In genomic region chr2:155946499-155946898, GRCm38 (mm10) we compare ENCODE assay signal across 25 mouse cellular contexts. TPM values are rescaled to one million over a fixed set of nuclear protein-coding genes. Genes with fewer than 3 reads are reported as not detected.
A peak's percentile ranks its signal among the peaks of the same experiment; 100 is the strongest.
DNase-seq lines count a peak whose midpoint lies in the region; ATAC-seq and TF ChIP-seq lines count a peak whose summit lies in the region.
"Had no signal": no experiment of that assay in that cellular context is flagged by ENCODE, and none has a peak within 500 bp of the region (broad histone marks: within the 10 kb centered on the region; RNA-seq: fewer than 3 reads in every experiment).

No protein-coding gene starts in this region.

- H3K9me3 ChIP-seq in embryonic facial prominence, embryonic 11.5 days (replicated peaks; ENCODE audit: control insufficient read depth, low read length), result no peaks in the 10 kb centered on the region
- H3K9me3 ChIP-seq in embryonic facial prominence, embryonic 10.5 days, result no peaks in the 10 kb centered on the region
- no peaks in the 10 kb centered on the region for H3K9me3 ChIP-seq in liver, embryonic 13.5 days (replicated peaks)
- no peaks in the 10 kb centered on the region for H3K9me3 ChIP-seq in liver, embryonic 11.5 days (ENCODE audit: control insufficient read depth, low read length)
- no peaks in the 10 kb centered on the region for H3K9me3 ChIP-seq in ES-Bruce4 (replicated peaks; ENCODE audit: control insufficient read depth, insufficient read depth, low read length, poor library complexity, severe bottlenecking)
- H3K9me3 ChIP-seq: hindbrain, embryonic 10.5 days; limb, embryonic 15.5 days; neural tube, embryonic 15.5 days had no signal

- no peak for TF ChIP-seq EP300 in ES-Bruce4 (IDR thresholded peaks at IDR 0.05; ENCODE audit: insufficient read depth, low read depth, low read length)

- H3K36me3 ChIP-seq in embryonic facial prominence, embryonic 11.5 days (replicated peaks; ENCODE audit: control insufficient read depth, insufficient read depth, low read depth, low read length), result no peaks in the 10 kb centered on the region
- no peaks in the 10 kb centered on the region for H3K36me3 ChIP-seq in embryonic facial prominence, embryonic 10.5 days (replicated peaks)
- H3K36me3 ChIP-seq in liver, embryonic 13.5 days, result no peaks in the 10 kb centered on the region
- H3K36me3 ChIP-seq in liver, embryonic 11.5 days (ENCODE audit: control insufficient read depth, insufficient read depth, low read length), result no peaks in the 10 kb centered on the region
- no peaks in the 10 kb centered on the region for H3K36me3 ChIP-seq in ES-Bruce4 (ENCODE audit: control insufficient read depth, insufficient read depth, low read length, poor library complexity, severe bottlenecking)
- H3K36me3 ChIP-seq: hindbrain, embryonic 10.5 days; limb, embryonic 15.5 days; neural tube, embryonic 15.5 days had no signal

- 18% methylated on average over 4 of the region's 4 CpGs for WGBS in embryonic facial prominence, embryonic 11.5 days
- WGBS in embryonic facial prominence, embryonic 10.5 days, result 14% methylated on average over 4 of the region's 4 CpGs
- 46% methylated on average over 4 of the region's 4 CpGs for WGBS in liver, embryonic 13.5 days (ENCODE audit: insufficient replicate concordance)
- WGBS in liver, embryonic 11.5 days, result 40% methylated on average over 4 of the region's 4 CpGs

- 0 out of 2 replicates have a peak overlapping the region, but pooled peaks have one; percentile 3 for H3K9ac ChIP-seq in embryonic facial prominence, embryonic 11.5 days (replicated peaks; ENCODE audit: low read length)
- no peak overlapping the region for H3K9ac ChIP-seq in liver, embryonic 13.5 days
- no peak overlapping the region for H3K9ac ChIP-seq in liver, embryonic 11.5 days (ENCODE audit: low read depth, low read length)
- no peak overlapping the region for H3K9ac ChIP-seq in ES-Bruce4 (ENCODE audit: low read depth, poor library complexity, severe bottlenecking)
- H3K9ac ChIP-seq: limb, embryonic 15.5 days; neural tube, embryonic 15.5 days had no signal

- DNase-seq in embryonic facial prominence, embryonic 11.5 days (ENCODE audit: low spot score), result no peak
- no peak for DNase-seq in embryonic facial prominence, embryonic 10.5 days (ENCODE audit: low spot score)
- DNase-seq in liver, embryonic 13.5 days, result no peak
- no peak for DNase-seq in liver, embryonic 11.5 days (ENCODE audit: low spot score)
- DNase-seq in lung, postnatal 14 days, result no peak
- no peak for DNase-seq in thymus, adult 18-20 months

- H3K27ac ChIP-seq in embryonic facial prominence, embryonic 11.5 days (replicated peaks; ENCODE audit: low read depth, low read length), result no peak overlapping the region
- no peak overlapping the region for H3K27ac ChIP-seq in embryonic facial prominence, embryonic 10.5 days (replicated peaks)
- H3K27ac ChIP-seq in liver, embryonic 13.5 days, result peak overlapping the region; percentile 65
- H3K27ac ChIP-seq in liver, embryonic 11.5 days (ENCODE audit: low read depth, low read length), result no peak overlapping the region
- H3K27ac ChIP-seq in ES-Bruce4 (ENCODE audit: insufficient read depth, low read length), result peak overlapping the region; percentile 61
- H3K27ac ChIP-seq: hindbrain, embryonic 10.5 days; kidney, postnatal 0 days; neural tube, embryonic 15.5 days had no signal

- H3K4me2 ChIP-seq in embryonic facial prominence, embryonic 11.5 days (ENCODE audit: low read depth, low read length), result no peak overlapping the region
- H3K4me2 ChIP-seq in liver, embryonic 13.5 days, result no peak overlapping the region
- no peak overlapping the region for H3K4me2 ChIP-seq in liver, embryonic 11.5 days
- H3K4me2 ChIP-seq: limb, embryonic 15.5 days; neural tube, embryonic 15.5 days had no signal

- TF ChIP-seq CTCF in ES-Bruce4 (IDR thresholded peaks at IDR 0.05; ENCODE audit: low read depth, low read length), result no peak

- ATAC-seq in embryonic facial prominence, embryonic 11.5 days (replicated peaks; ENCODE audit: insufficient number of reproducible peaks, low FRiP score, low TSS enrichment, low read depth), result no peak
- 0 out of 2 replicates have a peak, but pooled peaks have one; percentile 12 for ATAC-seq in liver, embryonic 13.5 days (ENCODE audit: low read depth)
- no peak for ATAC-seq in liver, embryonic 11.5 days (replicated peaks; ENCODE audit: low FRiP score)
- ATAC-seq in erythroblast, adult 5-6 weeks (replicated peaks; ENCODE audit: low FRiP score, poor library complexity, severe bottlenecking), result 0 out of 2 replicates have a peak, but pooled peaks have one; percentile 2
- ATAC-seq: CD4-positive, CD25-positive, alpha-beta regulatory T cell, adult 4 months had no signal

- no peaks in the 10 kb centered on the region for H3K27me3 ChIP-seq in embryonic facial prominence, embryonic 11.5 days (ENCODE audit: control insufficient read depth, insufficient read depth, low read length)
- peaks cover 25% of the 10 kb centered on the region for H3K27me3 ChIP-seq in embryonic facial prominence, embryonic 10.5 days (replicated peaks; ENCODE audit: low read depth, poor library complexity, severe bottlenecking)
- 0 out of 2 replicates have a peak, but pooled peaks cover 3% of the 10 kb centered on the region for H3K27me3 ChIP-seq in liver, embryonic 13.5 days
- H3K27me3 ChIP-seq in liver, embryonic 11.5 days (replicated peaks; ENCODE audit: control insufficient read depth, insufficient read depth, low read length), result no peaks in the 10 kb centered on the region
- no peaks in the 10 kb centered on the region for H3K27me3 ChIP-seq in ES-Bruce4 (ENCODE audit: control insufficient read depth, insufficient read depth, low read length, poor library complexity, severe bottlenecking)
- H3K27me3 ChIP-seq: limb, embryonic 15.5 days; neural tube, embryonic 15.5 days had no signal

- TF ChIP-seq POLR2A in ES-Bruce4 (IDR thresholded peaks at IDR 0.05; ENCODE audit: insufficient read depth, low read length), result no peak

- peaks cover 13% of the 10 kb centered on the region; the same call in 1 of the 2 replicates for H3K4me1 ChIP-seq in embryonic facial prominence, embryonic 11.5 days (ENCODE audit: control insufficient read depth, insufficient read depth, low read length)
- H3K4me1 ChIP-seq in embryonic facial prominence, embryonic 10.5 days, result peaks cover 71% of the 10 kb centered on the region
- H3K4me1 ChIP-seq in liver, embryonic 13.5 days (replicated peaks), result peaks cover 26% of the 10 kb centered on the region
- H3K4me1 ChIP-seq in liver, embryonic 11.5 days (replicated peaks; ENCODE audit: control insufficient read depth, insufficient read depth, low read length), result peaks cover 6% of the 10 kb centered on the region
- peaks cover 1% of the 10 kb centered on the region for H3K4me1 ChIP-seq in ES-Bruce4 (ENCODE audit: control insufficient read depth, insufficient read depth, low read length)

- no peak overlapping the region for H3K4me3 ChIP-seq in embryonic facial prominence, embryonic 11.5 days (ENCODE audit: low read depth, low read length)
- no peak overlapping the region for H3K4me3 ChIP-seq in embryonic facial prominence, embryonic 10.5 days
- no peak overlapping the region for H3K4me3 ChIP-seq in liver, embryonic 13.5 days (replicated peaks)
- H3K4me3 ChIP-seq in liver, embryonic 11.5 days (ENCODE audit: low read depth, low read length), result no peak overlapping the region
- no peak overlapping the region for H3K4me3 ChIP-seq in ES-Bruce4 (ENCODE audit: low read depth, low read length)
- H3K4me3 ChIP-seq: hindbrain, embryonic 10.5 days; limb, embryonic 15.5 days; neural tube, embryonic 15.5 days had no signal

RNA-seq across cellular contexts. Expression of gene Gdf5, which starts 1.3 kb away (rescaled TPM):
- polyA plus RNA-seq in embryonic facial prominence, embryonic 11.5 days (2014; fragmentation: Nextera tagmentation; extraction: Ambion mirVana), result 3.2 TPM in 2 replicates
- polyA plus RNA-seq in embryonic facial prominence, embryonic 10.5 days (2016; fragmentation: Nextera tagmentation; extraction: Ambion mirVana), result 0.52 and 0.91 TPM in 2 replicates
- polyA plus RNA-seq in liver, embryonic 13.5 days (2015; fragmentation: Nextera tagmentation; extraction: Ambion mirVana), result 0.12 TPM in 1 of 2 replicates, not detected in the other
- 0.19 and 0.30 TPM in 2 replicates for polyA plus RNA-seq in liver, embryonic 11.5 days (2014; fragmentation: Nextera tagmentation; extraction: Ambion mirVana)
- polyA plus RNA-seq in ES-Bruce4 (2011; ENCODE audit: insufficient read depth, insufficient read length, low read depth, missing spikeins), result not detected in 2 replicates
- total RNA-seq in erythroblast, adult 5-6 weeks (2015; ENCODE audit: low replicate concordance), result not detected in 2 replicates
- total RNA-seq in erythroblast, adult 5-6 weeks (2017; ENCODE audit: low replicate concordance), result not detected in 2 replicates
- total RNA-seq: common myeloid progenitor, adult 5-6 weeks; megakaryocyte-erythroid progenitor cell, adult 5-6 weeks had no signal
- polyA plus RNA-seq: CD4-positive, CD25-positive, alpha-beta regulatory T cell, adult 4 months; spleen, adult 2 months had no signal

RNA-seq across cellular contexts. Expression of gene Gm15557, which starts 6.0 kb away (rescaled TPM):
- polyA plus RNA-seq in embryonic facial prominence, embryonic 11.5 days (2014; fragmentation: Nextera tagmentation; extraction: Ambion mirVana), result not detected in 2 replicates
- polyA plus RNA-seq in embryonic facial prominence, embryonic 10.5 days (2016; fragmentation: Nextera tagmentation; extraction: Ambion mirVana), result 0.12 TPM in 1 of 2 replicates, not detected in the other
- not detected in 2 replicates for polyA plus RNA-seq in liver, embryonic 13.5 days (2015; fragmentation: Nextera tagmentation; extraction: Ambion mirVana)
- not detected in 2 replicates for polyA plus RNA-seq in liver, embryonic 11.5 days (2014; fragmentation: Nextera tagmentation; extraction: Ambion mirVana)
- polyA plus RNA-seq in ES-Bruce4 (2011; ENCODE audit: insufficient read depth, insufficient read length, low read depth, missing spikeins), result not detected in 2 replicates
- total RNA-seq in erythroblast, adult 5-6 weeks (2015; ENCODE audit: low replicate concordance), result not detected in 2 replicates
- not detected in 2 replicates for total RNA-seq in erythroblast, adult 5-6 weeks (2017; ENCODE audit: low replicate concordance)
- total RNA-seq: adrenal gland, adult 2 months; common myeloid progenitor, adult 5-6 weeks; gastrocnemius, postnatal 36 days; layer of hippocampus, adult 18-20 months; layer of hippocampus, postnatal 25 days; left cerebral cortex, postnatal 14 days; megakaryocyte-erythroid progenitor cell, adult 5-6 weeks had no signal
- polyA plus RNA-seq: adrenal gland, adult 2 months; CD4-positive, CD25-positive, alpha-beta regulatory T cell, adult 4 months; embryonic facial prominence, embryonic 14.5 days; heart, embryonic 16.5 days; hindbrain, embryonic 10.5 days; kidney, postnatal 0 days; lung, postnatal 0 days; neural tube, embryonic 15.5 days; spleen, adult 2 months; stomach, embryonic 14.5 days had no signal

RNA-seq across cellular contexts. Expression of gene Cep250, which starts 9.8 kb away (rescaled TPM):
- polyA plus RNA-seq in embryonic facial prominence, embryonic 11.5 days (2014; fragmentation: Nextera tagmentation; extraction: Ambion mirVana), result 13.4 and 14.0 TPM in 2 replicates
- 29.8 and 31.4 TPM in 2 replicates for polyA plus RNA-seq in embryonic facial prominence, embryonic 10.5 days (2016; fragmentation: Nextera tagmentation; extraction: Ambion mirVana)
- polyA plus RNA-seq in liver, embryonic 13.5 days (2015; fragmentation: Nextera tagmentation; extraction: Ambion mirVana), result 10.7 and 13.6 TPM in 2 replicates
- 20.9 and 23.3 TPM in 2 replicates for polyA plus RNA-seq in liver, embryonic 11.5 days (2014; fragmentation: Nextera tagmentation; extraction: Ambion mirVana)
- 24.9 and 26.0 TPM in 2 replicates for polyA plus RNA-seq in ES-Bruce4 (2011; ENCODE audit: insufficient read depth, insufficient read length, low read depth, missing spikeins)
- 2.7 and 4.0 TPM in 2 replicates for total RNA-seq in erythroblast, adult 5-6 weeks (2015; ENCODE audit: low replicate concordance)
- 8.5 and 11.7 TPM in 2 replicates for total RNA-seq in erythroblast, adult 5-6 weeks (2017; ENCODE audit: low replicate concordance)

RNA-seq across cellular contexts. Expression of gene Uqcc1, which starts 16.4 kb away (rescaled TPM):
- 85.3 and 87.7 TPM in 2 replicates for polyA plus RNA-seq in embryonic facial prominence, embryonic 11.5 days (2014; fragmentation: Nextera tagmentation; extraction: Ambion mirVana)
- polyA plus RNA-seq in embryonic facial prominence, embryonic 10.5 days (2016; fragmentation: Nextera tagmentation; extraction: Ambion mirVana), result 74.2 and 82.8 TPM in 2 replicates
- 49.5 and 52.3 TPM in 2 replicates for polyA plus RNA-seq in liver, embryonic 13.5 days (2015; fragmentation: Nextera tagmentation; extraction: Ambion mirVana)
- 76.1 and 83.4 TPM in 2 replicates for polyA plus RNA-seq in liver, embryonic 11.5 days (2014; fragmentation: Nextera tagmentation; extraction: Ambion mirVana)
- 65.2 and 71.2 TPM in 2 replicates for polyA plus RNA-seq in ES-Bruce4 (2011; ENCODE audit: insufficient read depth, insufficient read length, low read depth, missing spikeins)
- 6.7 and 7.9 TPM in 2 replicates for total RNA-seq in erythroblast, adult 5-6 weeks (2015; ENCODE audit: low replicate concordance)
- 4.3 and 8.2 TPM in 2 replicates for total RNA-seq in erythroblast, adult 5-6 weeks (2017; ENCODE audit: low replicate concordance)

Comparison
In these comparisons a context has a peak if more than half of its experiments do, and no peak if none do; other contexts are left out.
1. ATAC-seq: peak in liver, embryonic 13.5 days (single experiment) and erythroblast, adult 5-6 weeks (single experiment); none in embryonic facial prominence, embryonic 11.5 days (single experiment) and liver, embryonic 11.5 days (single experiment).
2. H3K27ac ChIP-seq: peak in liver, embryonic 13.5 days (single experiment) and ES-Bruce4 (single experiment); none in embryonic facial prominence, embryonic 11.5 days (single experiment), embryonic facial prominence, embryonic 10.5 days (single experiment) and liver, embryonic 11.5 days (single experiment).